Mouse (Mus musculus) kidney, postnatal 10 days (tissue): ENCODE data around the gene Specc1.

ENCODE experiments used
- DNase-seq: peaks from one replicate; pipeline ENCODE4 v3.0.0; 2021; ENCODE audit warnings: mixed read lengths

Gene Specc1

GRCm38 (mm10) chr11:62253380-62253779, 296.8 kb downstream of the Specc1 start:
- no peak for DNase-seq

GRCm38 (mm10) chr11:62259214-62259613, 302.7 kb downstream of the Specc1 start:
- no peak for DNase-seq

GRCm38 (mm10) chr11:62263599-62263998, 307.0 kb downstream of the Specc1 start:
- DNase-seq, result no peak

- DNase-seq, result no peak
These were observed 307.5 kb downstream of the Specc1 start for GRCm38 (mm10) chr11:62264018-62264417.

GRCm38 (mm10) chr11:62265642-62266041, 309.1 kb downstream of the Specc1 start:
- no peak for DNase-seq

- DNase-seq, result no peak
These were observed 310.1 kb downstream of the Specc1 start for GRCm38 (mm10) chr11:62266466-62267214.

- no peak for DNase-seq
These were observed 311.8 kb downstream of the Specc1 start for GRCm38 (mm10) chr11:62268381-62268780.

GRCm38 (mm10) chr11:62269097-62269496, 312.5 kb downstream of the Specc1 start:
- DNase-seq, result no peak

- no peak for DNase-seq
These were observed 314.3 kb downstream of the Specc1 start for GRCm38 (mm10) chr11:62270851-62271250.
